Mouse (Mus musculus): ENCODE measurements around the gene Mad1l1.

Mad1l1 gene

GRCm38 (mm10) chr5:140104891-140105290 lies 216.5 kb downstream of the Mad1l1 start:
- no peak for DNase-seq (ENCODE audit: inconsistent age in 2 of 2, low spot score in 1 of 2)

- no peak for DNase-seq (ENCODE audit: inconsistent age in 2 of 2, low spot score in 1 of 2)
Measured at GRCm38 (mm10) chr5:140102731-140103130, 218.6 kb downstream of the Mad1l1 start.

GRCm38 (mm10) chr5:140101409-140102009 lies 219.8 kb downstream of the Mad1l1 start:
- DNase-seq (ENCODE audit: inconsistent age in 2 of 2, low spot score in 1 of 2) = no peak

GRCm38 (mm10) chr5:140098711-140099110 lies 222.6 kb downstream of the Mad1l1 start:
- DNase-seq (ENCODE audit: inconsistent age in 2 of 2, low spot score in 1 of 2) = no peak

- DNase-seq (ENCODE audit: inconsistent age in 2 of 2, low spot score in 1 of 2) = no peak
Measured at GRCm38 (mm10) chr5:140095203-140095602, 226.1 kb downstream of the Mad1l1 start.

GRCm38 (mm10) chr5:140093489-140093888 lies 227.9 kb downstream of the Mad1l1 start:
- DNase-seq (ENCODE audit: inconsistent age in 2 of 2, low spot score in 1 of 2) = no peak

- no peak for DNase-seq (ENCODE audit: inconsistent age in 2 of 2, low spot score in 1 of 2)
Measured at GRCm38 (mm10) chr5:140091601-140092000, 229.8 kb downstream of the Mad1l1 start.

GRCm38 (mm10) chr5:140089263-140089662 lies 232.1 kb downstream of the Mad1l1 start:
- no peak for DNase-seq (ENCODE audit: inconsistent age in 2 of 2, low spot score in 1 of 2)

- no peak for DNase-seq (ENCODE audit: inconsistent age in 2 of 2, low spot score in 1 of 2)
Measured at GRCm38 (mm10) chr5:140087242-140087641, 234.1 kb downstream of the Mad1l1 start.

- no peak for DNase-seq (ENCODE audit: inconsistent age in 2 of 2, low spot score in 1 of 2)
Measured at GRCm38 (mm10) chr5:140084341-140084740, 237.0 kb downstream of the Mad1l1 start.

GRCm38 (mm10) chr5:140083911-140084310 lies 237.4 kb downstream of the Mad1l1 start:
- no peak for DNase-seq (ENCODE audit: inconsistent age in 2 of 2, low spot score in 1 of 2)

GRCm38 (mm10) chr5:140082204-140082812 lies 239.0 kb downstream of the Mad1l1 start:
- no peak for DNase-seq (ENCODE audit: inconsistent age in 2 of 2, low spot score in 1 of 2)

GRCm38 (mm10) chr5:140081084-140081483 lies 240.3 kb downstream of the Mad1l1 start:
- DNase-seq (ENCODE audit: inconsistent age in 2 of 2, low spot score in 1 of 2) = no peak

GRCm38 (mm10) chr5:140079511-140079910 lies 241.8 kb downstream of the Mad1l1 start:
- DNase-seq (ENCODE audit: inconsistent age in 2 of 2, low spot score in 1 of 2) = peak; percentile 64 to 85

GRCm38 (mm10) chr5:140078406-140078805 lies 242.9 kb downstream of the Mad1l1 start:
- peak; percentile 49 to 70 for DNase-seq (ENCODE audit: inconsistent age in 2 of 2, low spot score in 1 of 2)

GRCm38 (mm10) chr5:140076438-140076837 lies 244.9 kb downstream of the Mad1l1 start:
- no peak for DNase-seq (ENCODE audit: inconsistent age in 2 of 2, low spot score in 1 of 2)

- no peak for DNase-seq (ENCODE audit: inconsistent age in 2 of 2, low spot score in 1 of 2)
Measured at GRCm38 (mm10) chr5:140073671-140074116, 247.7 kb downstream of the Mad1l1 start.

- DNase-seq (ENCODE audit: inconsistent age in 2 of 2, low spot score in 1 of 2) = no peak
Measured at GRCm38 (mm10) chr5:140073148-140073670, 248.1 kb downstream of the Mad1l1 start.

GRCm38 (mm10) chr5:140068506-140068905 lies 252.8 kb downstream of the Mad1l1 start:
- peak; percentile 65 to 85 for DNase-seq (ENCODE audit: inconsistent age in 2 of 2, low spot score in 1 of 2)

- no peak for DNase-seq (ENCODE audit: inconsistent age in 2 of 2, low spot score in 1 of 2)
Measured at GRCm38 (mm10) chr5:140068051-140068450, 253.3 kb downstream of the Mad1l1 start.

GRCm38 (mm10) chr5:140066769-140067168 lies 254.6 kb downstream of the Mad1l1 start:
- DNase-seq (ENCODE audit: inconsistent age in 2 of 2, low spot score in 1 of 2) = no peak

- DNase-seq (ENCODE audit: inconsistent age in 2 of 2, low spot score in 1 of 2) = no peak
Measured at GRCm38 (mm10) chr5:140066281-140066680, 255.1 kb downstream of the Mad1l1 start.

Data from adrenal gland, adult (tissue).